Mouse (Mus musculus): ENCODE measurements around the gene Aifm1.
"Not testable (repeated sequence)": the region's sequence is repeated elsewhere in the genome, so short reads cannot be mapped to it uniquely, and the experiment has no call there.

The Aifm1 gene

GRCm38 (mm10) chrX:48456956-48457355 lies 56.4 kb downstream of the Aifm1 start:
- DNase-seq = no peak

- DNase-seq = no peak
These were observed 58.3 kb downstream of the Aifm1 start for GRCm38 (mm10) chrX:48455018-48455417.

GRCm38 (mm10) chrX:48454495-48454878 lies 58.9 kb downstream of the Aifm1 start:
- DNase-seq = no peak

GRCm38 (mm10) chrX:48453736-48454494 lies 59.4 kb downstream of the Aifm1 start:
- peak; percentile 81 to 84 for DNase-seq

- DNase-seq = peak in 1 of 2 experiments; percentile 23
These were observed 60.3 kb downstream of the Aifm1 start for GRCm38 (mm10) chrX:48452931-48453673.

GRCm38 (mm10) chrX:48452231-48452890 lies 61.0 kb downstream of the Aifm1 start:
- peak; percentile 28 to 48 for DNase-seq

- DNase-seq = no peak
These were observed 63.7 kb downstream of the Aifm1 start for GRCm38 (mm10) chrX:48449646-48450045.

GRCm38 (mm10) chrX:48444677-48445076 lies 68.7 kb downstream of the Aifm1 start:
- DNase-seq = no peak

GRCm38 (mm10) chrX:48441954-48442353 lies 71.4 kb downstream of the Aifm1 start:
- DNase-seq = no peak

- DNase-seq = no peak
These were observed 71.8 kb downstream of the Aifm1 start for GRCm38 (mm10) chrX:48441548-48441947.

GRCm38 (mm10) chrX:48439036-48439435 lies 74.3 kb downstream of the Aifm1 start:
- DNase-seq = peak; percentile 26 to 51

- not testable (repeated sequence) for DNase-seq
These were observed 77.3 kb downstream of the Aifm1 start for GRCm38 (mm10) chrX:48436082-48436481.

GRCm38 (mm10) chrX:48435477-48435900 lies 77.9 kb downstream of the Aifm1 start:
- DNase-seq = peak; percentile 15 to 25

GRCm38 (mm10) chrX:48434251-48434650 lies 79.1 kb downstream of the Aifm1 start:
- DNase-seq = no peak

- peak; percentile 58 to 61 for DNase-seq
These were observed 79.8 kb downstream of the Aifm1 start for GRCm38 (mm10) chrX:48433527-48433899.

GRCm38 (mm10) chrX:48432599-48433526 lies 80.5 kb downstream of the Aifm1 start:
- no peak for DNase-seq

GRCm38 (mm10) chrX:48429538-48429937 lies 83.8 kb downstream of the Aifm1 start:
- peak in 1 of 2 experiments; percentile 36 for DNase-seq

GRCm38 (mm10) chrX:48429100-48429499 lies 84.3 kb downstream of the Aifm1 start:
- no peak for DNase-seq

- no peak for DNase-seq
These were observed 84.7 kb downstream of the Aifm1 start for GRCm38 (mm10) chrX:48428642-48429041.

GRCm38 (mm10) chrX:48428241-48428640 lies 85.1 kb downstream of the Aifm1 start:
- peak in 1 of 2 experiments; percentile 16 for DNase-seq

- DNase-seq = peak; percentile 67
These were observed 88.1 kb downstream of the Aifm1 start for GRCm38 (mm10) chrX:48425280-48425679.

Data from lung, adult 18-20 months (tissue).